Mouse (Mus musculus) liver, adult 2 months (tissue): Measurements from ENCODE around the gene Gnai2.

ENCODE experiments used
- CTCF ChIP-seq: fragments of 200-500 bp; IDR thresholded peaks from 2 replicates; pipeline ENCODE4 v1.5.1; 2011; ENCODE audit warnings: low read depth, low read length, control low read depth
- POLR2A ChIP-seq: fragments of 200-500 bp; IDR thresholded peaks from 2 replicates; pipeline ENCODE4 v1.6.1; 2011; ENCODE audit warnings: low read length, control low read depth; ENCODE audit not compliant: insufficient read depth; ENCODE audit errors: extremely low read depth

DNA sequence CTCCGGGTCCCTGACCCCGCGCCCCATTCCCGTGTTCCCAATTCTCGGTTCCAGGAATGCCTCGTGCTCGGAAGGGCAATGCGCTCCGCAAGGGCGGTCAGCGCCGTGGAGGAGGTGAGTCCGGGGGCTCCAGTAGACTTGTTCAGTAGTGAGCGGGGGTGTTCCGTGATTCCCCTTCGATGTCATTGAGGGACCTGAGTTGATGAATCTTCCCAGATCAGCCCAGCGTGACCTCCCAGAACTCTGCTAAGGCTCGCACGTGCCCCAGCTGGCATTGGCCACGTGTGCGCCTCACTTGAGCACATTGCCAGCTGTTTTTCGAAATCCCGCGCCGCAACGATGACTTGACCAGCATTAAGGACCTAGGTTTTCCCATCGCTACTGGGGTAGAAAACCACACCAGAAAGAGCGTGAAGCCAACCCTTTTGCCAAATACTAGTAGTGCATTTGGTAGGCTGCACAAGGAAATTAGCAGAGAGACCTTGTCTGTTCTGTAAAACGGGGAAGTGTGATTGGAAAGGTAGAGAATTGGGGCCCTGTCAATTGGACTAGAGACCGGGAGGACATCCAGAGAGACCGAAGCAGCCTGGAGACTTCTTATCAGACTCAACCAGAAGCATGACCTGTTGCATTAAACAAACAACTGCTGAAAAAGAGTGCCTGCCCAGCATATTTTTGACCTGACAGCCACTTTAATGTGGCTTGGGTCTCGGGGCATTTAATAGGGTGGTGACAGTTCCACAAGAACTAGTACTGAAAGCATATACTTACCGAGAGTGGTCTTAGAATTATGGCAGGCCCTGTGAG, 47.1 kb downstream of the Gnai2 start:
- TF ChIP-seq POLR2A: no peak
- TF ChIP-seq CTCF: no peak
